Mouse (Mus musculus) erythroblast, embryonic 14.5 days (primary cell): ENCODE measurements around the gene Med25.

Experiments
- GATA1 ChIP-seq: IDR thresholded peaks from 2 replicates; pipeline ENCODE4 v1.6.1; 2012; ENCODE audit warnings: low read length, inconsistent platforms, mixed read lengths
- TAL1 ChIP-seq: IDR thresholded peaks from 3 replicates; pipeline ENCODE4 v1.6.1; 2012; ENCODE audit warnings: low read length, inconsistent platforms, mixed read lengths

DNA sequence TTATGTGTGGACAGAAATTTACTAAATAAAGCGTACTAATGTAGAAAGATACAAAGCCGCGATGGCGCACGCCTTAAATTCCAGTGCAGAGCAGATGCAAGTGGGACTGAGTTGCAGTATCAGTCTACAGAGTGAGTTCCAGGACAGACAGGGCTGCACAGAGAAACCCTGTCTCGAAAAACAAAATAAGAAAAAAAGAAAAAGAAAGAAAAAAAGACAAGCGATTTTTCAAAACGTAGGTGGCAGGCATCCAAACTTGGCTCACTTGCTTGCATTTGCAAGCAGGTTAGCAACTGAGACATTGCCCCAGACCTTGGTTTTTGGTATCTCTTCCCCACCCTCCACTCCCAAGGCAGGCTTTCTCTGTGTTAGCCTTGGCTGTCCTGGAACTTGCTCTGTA is 685 bp upstream of the Med25 start:
- TF ChIP-seq GATA1 (no peak), TAL1 (no peak)
